Mouse (Mus musculus) yolk sac, embryonic 10.5 days (tissue): Measurements from ENCODE around the gene Pafah1b2.

Source experiments
- DNase-seq: peaks from one replicate; pipeline ENCODE4 v3.0.0-alpha.2; 2017; ENCODE audit warnings: low spot score

Pafah1b2 gene

GRCm38 (mm10) chr9:46026058-46026849 lies 13.8 kb upstream of the Pafah1b2 start:
- DNase-seq, result no peak

- DNase-seq, result no peak
Measured at GRCm38 (mm10) chr9:46023591-46023990, 11.1 kb upstream of the Pafah1b2 start.

GRCm38 (mm10) chr9:46019975-46020374 lies 7.5 kb upstream of the Pafah1b2 start:
- DNase-seq, result peak; percentile 34

- DNase-seq, result no peak
Measured at GRCm38 (mm10) chr9:46018316-46018715, 5.8 kb upstream of the Pafah1b2 start.

GRCm38 (mm10) chr9:46016417-46016816 lies 3.9 kb upstream of the Pafah1b2 start:
- no peak for DNase-seq

- DNase-seq, result peak; percentile 22
Measured at GRCm38 (mm10) chr9:46015831-46016230, 3.3 kb upstream of the Pafah1b2 start.

- peak; percentile 33 for DNase-seq
Measured at GRCm38 (mm10) chr9:46015081-46015551, 2.6 kb upstream of the Pafah1b2 start.

- peak; percentile 71 for DNase-seq
Measured at GRCm38 (mm10) chr9:46014251-46014681, 1.8 kb upstream of the Pafah1b2 start.

- no peak for DNase-seq
Measured at GRCm38 (mm10) chr9:46013616-46014015, 1.1 kb upstream of the Pafah1b2 start.

GRCm38 (mm10) chr9:46013009-46013586 lies 608 bp upstream of the Pafah1b2 start:
- DNase-seq, result no peak

GRCm38 (mm10) chr9:46011094-46011970 lies 1.2 kb downstream of the Pafah1b2 start:
- DNase-seq, result no peak

- no peak for DNase-seq
Measured at GRCm38 (mm10) chr9:46009669-46009983, 2.9 kb downstream of the Pafah1b2 start.

- DNase-seq, result no peak
Measured at GRCm38 (mm10) chr9:46008931-46009668, 3.4 kb downstream of the Pafah1b2 start.

- DNase-seq, result no peak
Measured at GRCm38 (mm10) chr9:46006224-46006623, 6.3 kb downstream of the Pafah1b2 start.

- no peak for DNase-seq
Measured at GRCm38 (mm10) chr9:46004529-46004928, 8.0 kb downstream of the Pafah1b2 start.

GRCm38 (mm10) chr9:46003729-46004128 lies 8.8 kb downstream of the Pafah1b2 start:
- peak; percentile 59 for DNase-seq

- no peak for DNase-seq
Measured at GRCm38 (mm10) chr9:45999009-45999408, 13.5 kb downstream of the Pafah1b2 start.

- DNase-seq, result no peak
Measured at GRCm38 (mm10) chr9:45985229-45985567, 27.3 kb downstream of the Pafah1b2 start.

- DNase-seq, result peak; percentile 93
Measured at GRCm38 (mm10) chr9:45984409-45985228, 27.9 kb downstream of the Pafah1b2 start.

GRCm38 (mm10) chr9:45983676-45984408 lies 28.6 kb downstream of the Pafah1b2 start:
- DNase-seq, result peak; percentile 15
